Mouse (Mus musculus) ES-Bruce4 (cell line): Measurements from ENCODE around the gene Sh2d3c. TPM values are rescaled to one million over a fixed set of nuclear protein-coding genes. Genes with fewer than 3 reads are reported as not detected.

Source experiments
- H3K27ac ChIP-seq: 2 replicates; pipeline ENCODE4 v1.5.1; 2012; ENCODE audit warnings: low read length, inconsistent platforms; ENCODE audit not compliant: insufficient read depth
- H3K27me3 ChIP-seq: 2 replicates; pipeline ENCODE4 v1.6.1; 2012; ENCODE audit warnings: mild to moderate bottlenecking, low read length, inconsistent platforms; ENCODE audit not compliant: control insufficient read depth, poor library complexity, insufficient read depth, severe bottlenecking
- H3K36me3 ChIP-seq: 2 replicates; pipeline ENCODE4 v1.6.1; 2012; ENCODE audit warnings: inconsistent platforms, mild to moderate bottlenecking, low read length, moderate library complexity; ENCODE audit not compliant: control insufficient read depth, poor library complexity, insufficient read depth, severe bottlenecking
- H3K4me1 ChIP-seq: one replicate; pipeline ENCODE4 v1.8.1; 2011; ENCODE audit warnings: low read length; ENCODE audit not compliant: control insufficient read depth, insufficient read depth
- H3K4me3 ChIP-seq: 2 replicates; pipeline ENCODE4 v1.5.1; 2011; ENCODE audit warnings: low read depth, mild to moderate bottlenecking, low read length
- H3K9ac ChIP-seq: 2 replicates; pipeline ENCODE4 v1.6.1; 2012; ENCODE audit warnings: low read depth, mild to moderate bottlenecking, inconsistent platforms; ENCODE audit not compliant: poor library complexity, severe bottlenecking
- H3K9me3 ChIP-seq: replicated peaks from 2 replicates; pipeline ENCODE4 v1.6.1; 2012; ENCODE audit warnings: mild to moderate bottlenecking, low read length, inconsistent platforms; ENCODE audit not compliant: control insufficient read depth, poor library complexity, insufficient read depth, severe bottlenecking
- CTCF ChIP-seq: IDR thresholded peaks from one replicate; pipeline ENCODE4 v1.8.1; 2011; ENCODE audit warnings: low read depth, low read length
- EP300 ChIP-seq: IDR thresholded peaks from 2 replicates; pipeline ENCODE4 v1.6.1; 2011; ENCODE audit warnings: low read depth, low read length; ENCODE audit not compliant: insufficient read depth
- POLR2A ChIP-seq: IDR thresholded peaks from one replicate; pipeline ENCODE4 v1.8.1; 2011; ENCODE audit warnings: low read length; ENCODE audit not compliant: insufficient read depth
- polyA plus RNA-seq: library from polyadenylated mRNA; stranded (reverse); fragments of >200 nt; gene quantifications from 2 replicates; pipeline ENCODE4 v1.2.4, GENCODE M21; 2011; ENCODE audit warnings: low read depth; ENCODE audit not compliant: missing spikeins, insufficient read depth, insufficient read length

Gene Sh2d3c
- polyA plus RNA-seq, 1 experiment: 9.0 TPM

- Histone ChIP-seq H3K9me3 (no peaks in the 10 kb centered on the region), H3K9ac (no peak overlapping the region), H3K4me3 (peak overlapping the region; percentile 15; the same call in 1 of the 2 replicates), H3K27ac (no peak overlapping the region), H3K4me1 (no peaks in the 10 kb centered on the region), H3K27me3 (no peaks in the 10 kb centered on the region), H3K36me3 (no peaks in the 10 kb centered on the region)
- TF ChIP-seq CTCF (no peak), POLR2A (peak; percentile 46)
Measured at GRCm38 (mm10) chr2:32768661-32769285, 47.9 kb downstream of the Sh2d3c start.

- no peak overlapping the region for H3K9ac ChIP-seq
- no peaks in the 10 kb centered on the region for H3K9me3 ChIP-seq
- TF ChIP-seq POLR2A (no peak), EP300 (no peak), CTCF (no peak)
- no peaks in the 10 kb centered on the region for H3K27me3 ChIP-seq
- no peaks in the 10 kb centered on the region for H3K36me3 ChIP-seq
- no peaks in the 10 kb centered on the region for H3K4me1 ChIP-seq
- no peak overlapping the region for H3K27ac ChIP-seq
- H3K4me3 ChIP-seq: no peak overlapping the region
Measured at GRCm38 (mm10) chr2:32769327-32770085, 48.7 kb downstream of the Sh2d3c start.

- no peak overlapping the region for H3K9ac ChIP-seq
- TF ChIP-seq POLR2A (no peak), CTCF (peak; percentile 32)
- H3K27ac ChIP-seq: no peak overlapping the region
- no peak overlapping the region for H3K4me3 ChIP-seq
- H3K9me3 ChIP-seq: no peaks in the 10 kb centered on the region
- H3K4me1 ChIP-seq: no peaks in the 10 kb centered on the region
- no peaks in the 10 kb centered on the region for H3K36me3 ChIP-seq
- no peaks in the 10 kb centered on the region for H3K27me3 ChIP-seq
Measured at GRCm38 (mm10) chr2:32771886-32772285, 51.0 kb downstream of the Sh2d3c start.

GRCm38 (mm10) chr2:32772626-32773279, 51.9 kb downstream of the Sh2d3c start:
- H3K4me1 ChIP-seq: no peaks in the 10 kb centered on the region
- TF ChIP-seq CTCF (no peak), POLR2A (no peak), EP300 (no peak)

GRCm38 (mm10) chr2:32775359-32776074, 54.7 kb downstream of the Sh2d3c start, which contains the start of the genes Ttc16 and Ptrh1:
TSS of gene Ttc16 (minus strand) at chr2:32775633.
TSS of gene Ptrh1 (plus strand) at chr2:32775786.
- no peak within 1 kb of the TSS for H3K27ac ChIP-seq
- peak; percentile 55 for TF ChIP-seq POLR2A
- no peak for TF ChIP-seq CTCF
- TF ChIP-seq EP300: no peak

More at GRCm38 (mm10) chr2:32772626-32773279, 51.9 kb downstream of the Sh2d3c start:
- H3K27me3 ChIP-seq: no peaks in the 10 kb centered on the region
- no peaks in the 10 kb centered on the region for H3K9me3 ChIP-seq
- no peak overlapping the region for H3K27ac ChIP-seq
- H3K9ac ChIP-seq: no peak overlapping the region
- no peaks in the 10 kb centered on the region for H3K36me3 ChIP-seq
- H3K4me3 ChIP-seq: no peak overlapping the region

More at GRCm38 (mm10) chr2:32775359-32776074, 54.7 kb downstream of the Sh2d3c start, which contains the start of the genes Ttc16 and Ptrh1:
- Histone ChIP-seq H3K9ac (peak within 1 kb of the TSS; percentile 0; the same call in 1 of the 2 replicates), H3K4me1 (no peaks in the 10 kb centered on the region), H3K27me3 (no peaks in the 10 kb centered on the region), H3K9me3 (no peaks in the 10 kb centered on the region), H3K36me3 (no peaks in the 10 kb centered on the region), H3K4me3 (peak within 1 kb of the TSS; percentile 90)
